Mouse (Mus musculus) testis, postnatal 14 days (tissue): ENCODE data around the gene Pkm.

Experiments
- DNase-seq: peaks from one replicate; pipeline ENCODE4 v3.0.0; 2021; ENCODE audit warnings: low spot score

The Pkm gene

DNA sequence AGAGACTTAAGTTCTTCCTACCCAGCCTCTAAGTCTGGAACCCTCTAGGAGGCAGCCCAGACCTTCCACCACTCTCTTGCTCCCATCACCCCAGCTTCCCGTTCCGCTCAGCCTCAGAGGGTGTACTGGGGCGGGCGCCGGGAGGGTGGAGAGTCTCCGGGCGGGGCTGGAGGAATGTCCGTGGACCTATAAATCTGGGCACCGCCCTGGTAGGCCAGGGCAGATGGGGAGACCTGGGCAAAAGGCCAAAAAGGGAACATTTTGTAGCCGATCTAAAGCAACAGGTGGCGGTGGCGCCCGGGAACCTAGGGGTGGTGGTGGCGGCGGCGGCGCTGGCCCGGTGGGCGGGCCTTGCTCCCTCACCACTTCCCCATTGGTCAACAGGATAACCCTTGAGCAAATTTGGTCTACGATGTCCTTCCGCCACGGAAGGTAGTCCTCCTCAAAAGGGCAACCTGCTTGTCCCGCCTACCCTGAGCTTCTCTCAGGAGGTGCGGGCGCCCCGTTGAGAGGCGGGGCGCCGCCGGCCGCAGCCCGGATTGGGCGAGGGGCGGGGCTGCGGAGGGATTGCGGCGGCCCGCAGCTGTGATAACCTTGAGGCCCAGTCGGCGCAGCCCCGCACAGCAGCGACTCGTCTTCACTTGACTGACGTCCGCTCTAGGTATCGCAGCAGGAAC is at the start of gene Pkm:
Gene Pkm, plus strand, starts transcription at position 411 of the 677 bp plus-strand sequence.
- DNase-seq, result peak; percentile 96

- DNase-seq, result no peak
Measured at GRCm38 (mm10) chr9:59610950-59611349, 45.2 kb upstream of the Pkm start.

DNA sequence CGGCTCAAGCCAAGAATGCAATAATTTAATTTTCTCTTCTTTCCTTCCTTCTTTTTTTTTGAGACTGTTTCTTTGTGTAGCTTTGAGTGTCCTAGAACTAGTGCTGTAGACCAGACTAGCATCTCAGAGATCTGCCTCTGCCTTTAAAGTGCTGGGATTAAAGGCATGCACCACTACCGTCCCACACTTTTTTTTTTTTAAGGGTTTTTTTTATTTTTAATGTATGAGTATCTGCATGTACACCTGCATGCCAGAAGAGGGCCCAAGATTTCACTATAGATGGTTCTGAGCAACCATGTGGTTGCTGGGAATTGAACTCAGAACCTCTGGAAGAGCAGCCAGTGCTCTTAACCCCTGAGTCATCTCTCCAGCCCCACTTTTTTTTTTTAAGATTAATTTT is 40.4 kb upstream of the Pkm start:
- DNase-seq, result no peak

GRCm38 (mm10) chr9:59616622-59617306 is 39.4 kb upstream of the Pkm start, which contains the start of gene Parp6:
Parp6 (plus strand) TSS chr9:59617284.
- peak; percentile 100 for DNase-seq

DNA sequence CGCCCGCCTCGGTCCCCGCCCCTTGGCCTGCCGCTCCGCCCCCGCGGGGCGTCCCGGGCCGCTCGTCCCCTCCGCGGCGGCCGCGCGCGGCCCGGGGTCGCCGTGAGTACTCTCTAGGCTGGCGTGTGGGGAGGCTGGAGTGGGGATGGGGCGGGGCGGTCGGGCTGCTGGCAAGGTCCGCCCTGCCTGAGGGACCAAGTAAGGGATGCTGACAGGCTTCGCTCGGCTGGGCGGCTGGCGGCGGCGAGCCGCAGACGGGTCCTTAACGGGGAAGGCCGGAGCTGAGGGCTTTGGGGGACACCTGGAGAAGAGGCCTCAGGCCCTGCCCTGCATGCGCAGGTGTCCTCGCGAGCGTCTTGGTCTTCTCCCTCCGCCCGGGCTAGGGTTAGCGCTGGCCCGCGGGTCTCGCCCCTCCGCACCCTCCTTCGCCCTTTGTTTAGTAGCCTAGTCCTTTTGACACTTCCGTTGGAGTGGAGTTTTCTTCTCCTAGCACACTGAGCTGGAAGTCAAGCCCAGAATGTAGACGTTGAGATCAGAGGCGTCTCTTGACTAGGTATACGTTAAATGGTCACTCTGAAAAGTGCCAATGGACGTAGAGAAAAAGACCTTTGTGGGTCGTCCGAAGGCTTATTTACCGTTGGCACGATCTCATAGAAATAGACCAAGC is 38.7 kb upstream of the Pkm start:
- DNase-seq, result no peak

- no peak for DNase-seq
Measured at GRCm38 (mm10) chr9:59638372-59638771, 17.8 kb upstream of the Pkm start.

DNA sequence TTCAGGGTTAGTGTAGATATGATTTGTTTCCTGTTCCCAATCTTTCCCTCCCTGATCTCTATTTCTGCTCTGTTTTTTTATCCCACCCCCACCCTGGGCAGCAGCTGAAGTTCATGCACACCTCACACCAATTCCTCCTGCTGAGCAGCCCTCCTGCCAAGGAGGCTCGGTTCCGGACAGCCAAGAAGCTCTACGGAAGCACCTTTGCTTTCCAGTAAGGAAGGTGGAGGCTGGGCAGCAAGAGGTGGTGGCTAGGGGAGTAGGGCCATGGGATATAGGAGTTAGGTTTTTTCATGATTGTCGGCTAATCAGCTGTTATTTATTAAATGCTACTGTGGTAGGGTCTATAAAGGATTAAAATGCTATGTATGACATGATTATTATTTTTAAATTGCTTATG is 16.2 kb upstream of the Pkm start:
- DNase-seq, result no peak

GRCm38 (mm10) chr9:59641320-59641719 is 14.8 kb upstream of the Pkm start:
- no peak for DNase-seq

- DNase-seq, result no peak
Measured at GRCm38 (mm10) chr9:59649911-59650310, 6.3 kb upstream of the Pkm start.

DNA sequence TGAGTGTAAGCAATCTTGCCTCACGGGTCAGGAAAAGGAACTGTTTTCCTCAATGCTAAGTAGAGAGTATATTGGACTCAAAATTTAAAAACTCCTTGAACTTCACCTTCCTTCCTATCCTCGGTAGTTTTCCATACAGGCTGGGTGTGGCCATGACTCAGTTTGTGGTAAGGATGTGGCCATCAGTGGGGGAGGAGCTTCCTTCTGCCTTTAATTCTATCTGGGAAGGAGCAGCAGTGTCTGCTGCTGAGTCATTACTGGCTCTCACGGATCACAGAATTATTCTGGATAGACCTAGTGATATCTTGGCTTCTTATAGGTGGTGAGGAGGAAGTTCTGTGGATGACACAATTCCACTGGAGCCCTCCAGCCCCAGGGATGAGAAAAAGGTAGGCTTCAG is 2.8 kb upstream of the Pkm start:
- DNase-seq, result no peak

DNA sequence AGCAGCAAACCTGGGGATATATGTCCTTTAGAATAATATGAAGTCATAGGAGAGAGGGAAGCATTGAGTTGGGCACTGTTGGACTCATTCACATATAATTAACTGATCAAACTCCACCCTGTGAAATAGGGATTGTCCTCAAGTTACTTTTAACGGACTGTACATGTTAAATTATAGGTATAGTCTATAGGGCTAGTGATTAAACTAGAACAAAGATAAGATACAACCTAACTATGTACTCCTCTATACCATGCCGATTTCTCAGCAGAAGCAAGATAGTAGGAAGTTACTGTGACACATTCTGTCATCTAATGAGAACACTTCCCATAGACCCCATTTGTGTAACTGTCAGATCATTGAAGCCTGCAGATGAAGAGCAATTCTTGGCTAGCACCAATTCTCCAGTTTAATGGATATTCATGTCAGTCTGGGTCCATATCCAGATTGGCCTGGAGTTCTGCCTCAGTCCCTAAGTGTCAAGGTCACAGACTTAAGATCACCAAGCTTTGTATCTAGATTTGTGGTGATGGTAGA is 1.7 kb upstream of the Pkm start:
- no peak for DNase-seq

DNA sequence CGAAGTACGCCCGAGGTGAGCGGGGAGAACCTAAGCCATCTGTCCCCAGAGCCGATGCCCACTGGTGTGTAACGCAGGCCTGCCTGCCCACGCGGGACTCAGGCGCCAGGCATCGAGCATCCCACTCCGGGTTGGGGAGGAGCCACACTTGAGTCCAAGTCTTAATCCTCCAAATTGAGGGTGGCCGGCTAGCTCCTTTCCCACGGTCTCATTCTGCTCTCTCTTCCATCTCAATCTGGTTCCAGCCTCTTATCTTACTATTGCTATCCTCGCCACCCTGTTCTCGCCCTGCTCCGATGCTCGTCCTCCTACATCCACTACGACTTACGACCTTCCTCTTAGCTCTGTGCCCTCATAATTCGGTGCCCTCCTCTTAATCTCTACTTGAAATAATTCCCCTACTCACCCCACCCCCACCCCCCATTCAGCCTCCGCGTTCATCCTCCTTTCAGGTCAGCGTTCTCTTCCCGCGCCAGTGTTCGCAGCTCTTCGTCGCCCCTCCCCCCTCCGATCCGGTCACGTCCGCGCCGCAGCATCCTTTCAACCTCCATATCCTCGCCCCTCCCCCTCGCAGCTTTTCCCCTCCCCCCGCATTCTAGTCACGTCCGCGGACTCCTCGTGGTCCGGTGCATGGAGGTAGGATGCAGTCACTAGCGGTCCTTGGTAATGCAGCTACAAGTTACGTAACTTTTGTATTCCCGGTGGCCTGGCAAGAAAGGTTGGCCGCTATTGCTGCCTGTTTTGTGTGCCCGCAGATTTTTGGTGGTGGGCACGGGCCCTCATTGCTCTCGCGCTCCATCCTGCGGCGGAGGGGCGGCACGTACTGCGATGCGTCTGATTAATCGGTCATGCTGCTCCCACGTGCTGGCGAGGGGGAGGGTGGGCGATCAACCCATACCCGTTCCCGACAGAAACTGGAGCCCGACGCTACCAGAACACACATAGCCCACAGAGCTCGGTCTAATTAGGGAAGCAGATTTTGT is 758 bp downstream of the Pkm start:
- peak; percentile 83 for DNase-seq

GRCm38 (mm10) chr9:59658146-59658545 is 2.0 kb downstream of the Pkm start:
- peak; percentile 74 for DNase-seq

GRCm38 (mm10) chr9:59659036-59660026 is 3.2 kb downstream of the Pkm start:
- DNase-seq, result peak; percentile 77

DNA sequence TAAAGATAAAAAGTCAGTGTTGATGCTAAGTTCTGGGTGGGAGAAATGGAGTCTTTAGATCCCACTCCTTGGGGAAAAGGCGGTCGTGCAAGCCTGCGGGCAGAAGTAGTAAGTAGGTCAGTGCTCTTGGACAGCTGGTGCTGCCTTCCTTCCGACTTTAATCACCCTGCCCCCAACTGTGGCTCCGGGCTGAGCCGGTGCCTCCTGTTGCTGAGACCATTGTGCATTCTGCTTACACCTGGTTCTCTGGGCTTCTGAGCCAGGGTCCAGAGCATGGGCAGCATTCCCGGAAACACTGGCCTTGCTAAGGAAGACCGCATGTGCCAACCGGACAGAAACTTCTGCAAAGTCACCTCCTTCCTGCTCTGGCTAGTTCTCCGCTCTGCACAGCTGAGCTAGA is 4.3 kb downstream of the Pkm start:
- no peak for DNase-seq

DNA sequence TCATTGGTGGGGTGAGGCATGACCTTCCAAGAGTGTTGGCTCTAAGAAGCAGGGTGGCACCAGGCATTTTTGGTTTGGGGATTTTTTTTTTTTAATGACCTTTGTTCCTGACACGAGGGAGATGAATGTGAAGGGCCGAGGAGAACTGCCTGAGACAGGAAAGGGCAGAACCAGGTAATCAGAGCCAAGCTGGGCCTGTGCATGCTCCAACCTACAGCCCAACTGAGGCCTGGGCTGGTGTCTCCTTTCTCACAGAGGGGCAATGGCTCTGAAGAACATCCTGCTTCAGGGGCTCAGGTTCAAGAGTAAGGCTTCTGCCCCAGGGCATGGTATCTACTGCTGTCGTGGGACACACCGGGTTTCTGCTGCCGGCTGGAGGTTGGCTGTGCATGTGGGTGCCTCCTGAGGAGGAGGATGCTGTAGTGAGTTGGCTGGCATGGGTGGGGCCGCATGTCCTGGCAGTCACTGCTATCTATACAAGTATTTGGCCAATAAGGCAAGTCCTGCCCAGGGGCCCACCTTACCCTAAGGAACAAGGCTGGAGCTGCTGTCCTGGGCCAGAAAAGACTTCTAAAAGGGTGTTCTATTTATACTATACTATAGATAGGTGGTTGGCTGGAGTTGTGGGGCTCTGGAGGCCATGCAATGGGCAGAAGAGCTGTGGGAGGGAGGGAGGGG is 5.3 kb downstream of the Pkm start:
- no peak for DNase-seq

- DNase-seq, result no peak
Measured at GRCm38 (mm10) chr9:59663226-59663625, 7.1 kb downstream of the Pkm start.

DNA sequence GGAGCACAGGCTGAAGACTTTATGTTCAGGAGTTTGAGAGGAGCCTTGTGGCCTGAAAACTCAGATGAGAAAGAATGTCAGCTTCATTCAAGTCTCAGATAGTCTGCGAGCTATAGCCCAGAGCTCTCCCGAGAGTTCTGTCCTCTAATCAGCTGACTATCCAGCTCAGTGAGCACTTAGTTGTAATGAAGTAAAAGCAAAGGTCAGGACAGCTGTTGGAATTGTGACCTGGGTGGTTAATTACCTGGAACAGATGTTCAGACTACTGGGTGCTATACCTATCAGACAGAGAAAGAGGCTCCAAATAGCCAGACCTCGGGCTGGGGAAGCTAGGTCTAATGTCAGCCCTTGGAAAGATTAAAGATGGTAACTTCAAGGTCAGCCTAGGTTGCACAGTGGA is 7.8 kb downstream of the Pkm start:
- no peak for DNase-seq

DNA sequence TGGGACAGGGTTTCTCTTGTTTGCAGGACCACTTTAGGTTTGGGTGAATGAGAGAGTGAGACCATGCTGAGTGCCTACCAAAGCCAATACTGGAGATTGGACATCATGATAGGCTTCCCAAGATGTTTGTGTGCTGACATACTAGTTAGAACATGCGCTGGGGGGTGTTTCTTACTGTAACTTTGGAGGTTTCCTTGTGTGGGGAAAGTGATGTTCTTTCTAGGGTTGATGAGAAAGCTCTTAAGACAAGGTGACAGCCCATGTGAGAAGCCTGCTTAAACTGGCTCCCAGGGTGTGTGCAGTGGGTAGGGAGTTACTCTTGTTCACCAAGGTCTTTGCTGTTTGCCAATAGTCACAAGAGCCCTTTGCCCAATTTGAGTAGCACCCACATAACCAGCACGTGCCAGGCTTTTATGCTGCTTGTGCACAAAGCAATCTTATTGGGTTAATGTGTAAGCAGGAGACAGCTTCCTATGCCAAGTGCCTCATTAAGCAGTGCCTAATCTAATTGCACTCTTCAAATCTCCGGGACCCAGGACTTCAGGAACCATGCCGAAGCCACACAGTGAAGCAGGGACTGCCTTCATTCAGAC is 8.6 kb downstream of the Pkm start:
- no peak for DNase-seq

- no peak for DNase-seq
Measured at GRCm38 (mm10) chr9:59666016-59666415, 9.8 kb downstream of the Pkm start.
